Mouse (Mus musculus): ENCODE results near the gene C2cd5.
"Not testable (repeated sequence)": the region's sequence is repeated elsewhere in the genome, so short reads cannot be mapped to it uniquely, and the experiment has no call there.

DNA sequence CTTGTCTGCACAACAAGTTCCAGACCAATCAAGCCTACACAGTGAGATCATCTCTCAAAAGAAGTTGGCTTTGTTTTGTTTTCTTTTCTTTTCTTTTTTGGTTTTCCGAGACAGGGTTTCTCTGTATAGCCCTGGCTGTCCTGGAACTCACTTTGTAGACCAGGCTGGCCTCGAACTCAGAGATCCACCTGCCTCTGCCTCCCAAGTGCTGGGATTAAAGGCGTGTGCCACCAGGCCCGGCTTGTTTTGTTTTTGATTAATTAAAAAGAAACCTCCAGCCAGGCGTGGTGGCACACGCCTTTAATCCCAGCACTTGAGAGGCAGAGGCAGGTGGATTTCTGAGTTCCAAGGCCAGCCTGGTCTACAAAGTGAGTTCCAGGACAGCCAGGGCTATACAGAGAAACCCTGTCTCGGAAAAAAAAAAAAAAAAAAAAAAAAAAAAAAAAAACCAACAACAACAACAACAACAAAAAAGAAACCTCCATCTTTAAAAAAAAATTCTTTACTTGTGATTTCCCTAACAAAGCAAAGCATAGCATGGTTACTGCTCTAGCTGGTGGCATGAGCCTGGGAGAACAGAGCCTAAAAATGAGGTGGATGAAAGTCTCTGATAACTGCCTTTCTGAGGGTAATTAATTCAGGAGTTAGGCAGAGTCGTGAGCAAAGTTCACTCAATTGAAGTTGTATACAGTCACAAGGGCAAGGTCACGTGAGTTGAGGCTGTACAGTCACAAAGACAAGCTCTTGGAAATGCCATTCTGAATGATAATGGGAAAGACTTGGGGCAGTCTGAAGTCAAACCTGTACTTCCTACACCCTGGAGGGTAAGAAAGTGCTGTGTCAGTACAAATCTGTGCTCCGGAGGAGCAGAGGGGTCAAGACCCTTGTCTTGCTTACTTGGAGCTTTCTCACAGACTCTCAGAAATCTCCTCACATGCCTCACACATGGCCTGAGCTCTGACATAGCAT lies 42.0 kb upstream of the C2cd5 start:
- TF ChIP-seq CTCF, POLR2A (IDR thresholded peaks at IDR 0.05; ENCODE audit: insufficient read depth, low read depth, low read length): not testable (repeated sequence)

Data from olfactory bulb, adult 2 months (tissue).